Mouse (Mus musculus) small intestine, adult 2 months (tissue): ENCODE results near the gene Gm26602.

Source experiments
- CTCF ChIP-seq: fragments of 200-500 bp; IDR thresholded peaks from 2 replicates; pipeline ENCODE4 v1.5.1; 2012; ENCODE audit warnings: low read depth, mild to moderate bottlenecking, control low read depth, inconsistent platforms, low read length, moderate library complexity, mixed read lengths; ENCODE audit not compliant: insufficient replicate concordance, insufficient read length; ENCODE audit errors: extremely low read depth
- POLR2A ChIP-seq: fragments of 200-500 bp; IDR thresholded peaks from 2 replicates; pipeline ENCODE4 v1.6.1; 2012; ENCODE audit warnings: low read depth, mild to moderate bottlenecking, control low read depth, inconsistent platforms, low read length, moderate library complexity

DNA sequence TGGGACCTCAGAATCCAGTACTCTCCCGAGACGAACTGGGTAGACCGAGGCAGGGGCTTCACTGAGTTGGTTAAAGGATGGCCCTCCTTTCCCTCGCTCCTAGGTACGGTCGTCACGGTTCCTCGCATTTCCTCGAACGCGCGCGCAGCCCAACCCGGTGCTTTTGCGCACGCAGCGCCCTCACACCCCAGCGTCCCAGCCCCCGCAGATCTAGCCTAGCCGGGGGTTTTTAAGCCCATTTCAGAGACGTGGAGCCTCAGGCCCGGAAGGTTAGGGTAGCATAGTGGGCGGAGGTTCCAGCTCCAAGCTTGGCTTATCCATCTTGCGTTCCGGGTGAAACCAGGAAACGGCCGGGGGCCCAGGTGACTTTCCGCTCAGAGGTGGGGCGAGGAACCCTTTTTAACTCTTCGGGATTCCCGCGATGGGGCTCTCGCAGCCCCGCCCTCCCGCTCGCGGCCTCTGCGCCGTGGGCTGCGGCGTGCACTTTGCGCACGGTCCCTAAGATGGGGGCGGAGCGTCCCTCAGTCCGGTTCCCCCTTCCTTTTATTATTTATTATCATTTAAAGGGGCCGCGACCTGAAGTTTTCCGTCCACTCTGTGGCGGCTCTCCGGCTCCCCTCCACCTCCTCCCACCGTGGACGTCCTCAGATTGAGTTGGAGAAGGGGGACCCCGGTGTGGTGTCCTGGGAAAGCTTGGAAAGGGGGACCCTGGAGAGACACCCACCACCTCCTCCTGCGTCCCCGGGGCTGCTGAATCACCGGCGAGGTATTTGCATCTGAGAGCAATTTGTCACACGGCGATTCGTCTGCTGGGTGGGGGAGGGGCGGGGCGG lies 16.1 kb downstream of the Gm26602 start, which contains the start of gene Arid3a:
- TF ChIP-seq CTCF (no peak), POLR2A (peak; percentile 22; the same call in 1 of the 2 replicates)
